Mouse (Mus musculus) midbrain, embryonic 14.5 days (tissue): ENCODE data around the gene Abl1. TPM values are rescaled to one million over a fixed set of nuclear protein-coding genes. Genes with fewer than 3 reads are reported as not detected.

Experiments
- ATAC-seq: fragments of 200-750 bp; cut with Nextera tagmentation; 2 replicates; pipeline ENCODE4 v1.8.0; 2017; ENCODE audit warnings: moderate number of reproducible peaks, moderate library complexity; ENCODE audit not compliant: low FRiP score, low TSS enrichment
- DNase-seq: peaks from one replicate; pipeline ENCODE4 v3.0.0-alpha.2; 2015
- H3K27ac ChIP-seq: fragments of 300-500 bp; sonication (generic); replicated peaks from 2 replicates; pipeline ENCODE4 v1.5.1; 2014; ENCODE audit warnings: mild to moderate bottlenecking, low read depth, low read length, moderate library complexity
- H3K27me3 ChIP-seq: fragments of 300-500 bp; sonication (generic); 2 replicates; pipeline ENCODE4 v1.6.1; 2014; ENCODE audit warnings: low read length, control low read depth, mixed read lengths; ENCODE audit not compliant: control insufficient read depth, insufficient read depth
- H3K36me3 ChIP-seq: fragments of 300-500 bp; sonication (generic); 2 replicates; pipeline ENCODE4 v1.6.1; 2014; ENCODE audit warnings: low read length, control low read depth; ENCODE audit not compliant: control insufficient read depth, insufficient read depth
- H3K4me1 ChIP-seq: fragments of 300-500 bp; sonication (generic); 2 replicates; pipeline ENCODE4 v1.6.1; 2014; ENCODE audit warnings: mild to moderate bottlenecking, antibody characterized with exemption, low read length, control low read depth; ENCODE audit not compliant: control insufficient read depth, insufficient read depth
- H3K4me2 ChIP-seq: fragments of 300-500 bp; sonication (generic); 2 replicates; pipeline ENCODE4 v1.6.1; 2014; ENCODE audit warnings: mild to moderate bottlenecking, low read length, moderate library complexity
- H3K4me3 ChIP-seq: fragments of 300-500 bp; sonication (generic); replicated peaks from 2 replicates; pipeline ENCODE4 v1.5.1; 2014; ENCODE audit warnings: low read depth, low read length
- H3K9ac ChIP-seq: fragments of 300-500 bp; sonication (generic); replicated peaks from 2 replicates; pipeline ENCODE4 v1.6.1; 2014; ENCODE audit warnings: mild to moderate bottlenecking, low read length, moderate library complexity
- H3K9me3 ChIP-seq: fragments of 300-500 bp; sonication (generic); 2 replicates; pipeline ENCODE4 v1.6.1; 2016; ENCODE audit warnings: low read length, control low read depth, mixed read lengths; ENCODE audit not compliant: control insufficient read depth
- WGBS: fragments of 180-500 bp; shearing (Covaris S2); extraction: QIAGEN DNeasy Blood & Tissue Kit; methylation state at CpG from one replicate; pipeline ENCODE4 v1.1.7; 2014; 5-methylcytosine and 5-hydroxymethylcytosine counted together
- polyA plus RNA-seq: library from polyadenylated mRNA; unstranded; fragments of >200 nt; fragmentation: Nextera tagmentation; extraction: Ambion mirVana; gene quantifications from 2 replicates; pipeline ENCODE4 v1.2.1, GENCODE M21; 2014

Gene Abl1
- polyA plus RNA-seq, 1 experiment from 2014 or later, result 27.6 TPM

DNA sequence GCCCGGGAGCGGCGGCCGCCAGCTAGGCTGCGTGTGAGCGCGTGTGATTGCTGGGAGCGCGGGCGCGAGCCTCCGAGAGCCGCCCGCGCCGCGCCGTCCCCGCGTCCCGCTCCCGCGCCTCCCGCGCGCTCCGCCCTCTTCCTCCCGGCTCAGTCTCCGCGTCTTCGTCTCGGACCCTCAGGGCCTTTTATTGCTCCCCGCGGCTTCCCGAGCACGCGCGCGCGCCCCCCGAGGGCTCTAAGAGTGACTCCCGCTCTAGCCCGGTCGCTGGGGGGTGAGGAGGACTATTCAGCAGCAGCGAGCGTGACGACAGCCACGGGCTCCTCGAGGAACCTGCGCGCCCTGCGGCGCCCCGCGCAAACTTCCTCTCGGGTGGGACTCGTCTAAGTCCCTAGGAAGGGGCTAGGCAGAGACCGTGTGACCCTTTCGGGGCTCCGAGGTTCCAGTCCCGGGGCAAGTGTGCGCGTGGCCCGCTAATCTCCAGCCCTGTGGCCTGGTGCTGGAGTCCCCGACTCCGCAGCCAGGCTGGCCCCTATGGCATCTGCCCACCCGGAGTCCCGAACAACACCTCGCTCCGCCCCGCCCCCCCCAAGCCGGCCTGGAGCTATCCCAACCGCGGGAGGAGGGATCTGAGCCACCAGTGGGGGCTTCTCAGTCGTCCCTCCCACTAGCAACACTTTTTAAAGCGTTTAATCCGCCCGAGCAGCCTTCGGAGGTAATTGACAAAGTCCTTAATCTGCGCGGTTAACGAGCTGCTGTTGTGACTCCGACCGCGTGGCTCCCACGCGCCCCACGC, 157.9 kb downstream of the Abl1 start, which contains the start of gene Fibcd1:
TSS of gene Fibcd1 (minus strand) at position 110 of the 796 bp plus-strand sequence.
- peak within 1 kb of the TSS; percentile 81 for H3K4me2 ChIP-seq
- WGBS, result under 1% methylated on average over 88 of the region's 88 CpGs
- H3K4me3 ChIP-seq, result peak within 1 kb of the TSS; percentile 47
- H3K27ac ChIP-seq, result no peak within 1 kb of the TSS
- peaks cover 21% of the 10 kb centered on the region for H3K4me1 ChIP-seq
- H3K9ac ChIP-seq, result peak within 1 kb of the TSS; percentile 56
- no peaks in the 10 kb centered on the region for H3K36me3 ChIP-seq
- no peaks in the 10 kb centered on the region for H3K9me3 ChIP-seq
- peaks cover 41% of the 10 kb centered on the region for H3K27me3 ChIP-seq
- ATAC-seq, result 0 out of 2 replicates have a peak, but pooled peaks have one; percentile 41
- DNase-seq, result peak; percentile 81

DNA sequence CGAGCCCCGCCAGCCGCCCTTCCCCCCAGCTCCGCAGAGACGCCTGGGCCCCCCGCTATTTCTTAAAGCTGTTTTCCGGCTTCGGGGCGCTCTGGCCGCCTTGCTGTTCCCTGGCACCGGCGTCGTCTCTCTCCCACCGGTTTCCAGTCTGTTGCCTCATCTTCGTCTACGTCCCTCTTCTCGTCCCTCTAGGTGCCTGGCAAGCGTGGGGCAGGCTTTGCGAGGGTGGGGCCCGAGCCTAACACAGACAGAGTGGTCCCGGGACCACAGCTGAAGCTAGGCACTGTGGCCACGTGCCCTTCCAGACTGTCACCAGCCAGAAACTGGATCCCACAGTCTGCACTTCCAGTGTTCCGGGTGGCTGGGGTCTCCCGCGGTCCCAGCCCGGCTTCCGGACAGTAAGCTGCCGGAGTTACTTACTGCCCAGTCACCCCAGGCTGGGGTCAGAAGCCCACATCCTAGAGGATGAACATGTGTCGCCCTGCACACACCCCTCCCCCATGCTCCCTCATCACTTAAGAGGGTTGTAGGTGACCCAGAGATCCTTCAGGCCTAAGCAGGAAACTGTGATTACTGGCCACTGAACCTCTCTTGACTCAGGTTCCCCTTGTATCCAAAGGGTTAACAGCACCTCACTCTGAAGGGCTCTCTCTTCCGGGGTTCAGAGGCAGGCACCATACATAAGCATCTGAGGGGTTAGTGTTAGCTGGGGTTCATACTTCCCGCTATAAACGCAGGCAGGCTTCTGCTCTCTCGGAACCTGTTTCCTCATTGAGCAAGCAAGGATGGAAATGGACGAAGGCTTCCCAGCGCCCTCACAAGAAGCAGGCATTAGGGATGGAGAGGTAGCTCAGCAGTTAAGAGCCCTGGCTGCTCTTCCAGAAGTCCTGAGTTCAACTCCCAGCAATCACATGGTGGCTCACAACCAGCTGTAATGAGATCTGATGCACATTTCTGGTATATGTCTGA, 158.8 kb downstream of the Abl1 start:
- no peak for ATAC-seq
- H3K9me3 ChIP-seq, result no peaks in the 10 kb centered on the region
- DNase-seq, result no peak
- no peaks in the 10 kb centered on the region for H3K36me3 ChIP-seq
- peak overlapping the region; percentile 81 for H3K4me2 ChIP-seq
- whole genome bisulfite sequencing, result 5% methylated on average over 35 of the region's 35 CpGs
- peaks cover 41% of the 10 kb centered on the region for H3K27me3 ChIP-seq
- H3K4me1 ChIP-seq, result peaks cover 21% of the 10 kb centered on the region
- H3K9ac ChIP-seq, result peak overlapping the region; percentile 56
- no peak overlapping the region for H3K27ac ChIP-seq
- peak overlapping the region; percentile 47 for H3K4me3 ChIP-seq

DNA sequence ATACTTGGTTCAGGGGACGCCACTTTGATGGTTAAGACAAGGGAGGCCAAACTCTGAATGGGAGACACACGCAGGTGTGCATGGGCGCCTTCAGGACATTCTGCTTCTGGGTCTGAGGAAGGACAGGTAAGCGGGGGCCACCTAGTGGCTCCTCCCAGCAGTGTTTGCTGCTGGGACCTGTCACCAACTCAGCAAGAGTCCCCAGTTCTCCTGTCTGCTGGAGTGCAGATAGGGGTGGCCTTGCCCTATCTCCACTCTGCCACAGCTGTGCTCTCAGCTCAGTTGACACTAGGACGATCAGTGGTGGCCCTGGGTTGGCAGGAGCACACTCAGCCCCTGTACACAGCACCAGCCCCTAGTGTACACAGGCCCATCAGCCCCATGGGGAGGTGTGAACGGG, 159.7 kb downstream of the Abl1 start:
- Histone ChIP-seq H3K27ac (no peak overlapping the region), H3K9ac (no peak overlapping the region), H3K4me3 (no peak overlapping the region), H3K36me3 (no peaks in the 10 kb centered on the region), H3K27me3 (peaks cover 41% of the 10 kb centered on the region), H3K4me1 (peaks cover 21% of the 10 kb centered on the region), H3K9me3 (no peaks in the 10 kb centered on the region), H3K4me2 (no peak overlapping the region)
- 24% methylated on average over 6 of the region's 6 CpGs for WGBS
- DNase-seq (peak; percentile 61), ATAC-seq (no peak)

DNA sequence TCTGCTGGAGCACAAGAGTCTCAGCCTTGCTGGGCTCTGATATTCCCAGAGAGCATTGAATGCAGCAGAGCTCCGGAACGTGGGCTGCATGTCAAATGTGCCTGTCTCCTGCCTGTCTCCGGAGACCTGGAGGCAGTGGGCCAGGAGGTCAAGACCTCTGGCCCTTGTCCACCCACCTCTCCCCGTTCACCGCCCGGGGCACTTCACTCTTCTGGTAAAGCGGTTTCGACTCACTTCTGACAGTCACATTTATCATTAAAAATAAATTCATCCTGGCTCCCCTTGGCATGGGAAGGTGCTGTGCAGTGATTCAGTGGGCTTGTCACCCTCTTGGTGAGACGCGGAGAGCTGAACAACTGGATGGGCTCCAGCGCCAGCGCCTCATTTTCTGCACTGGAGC, 162.0 kb downstream of the Abl1 start:
- H3K36me3 ChIP-seq, result no peaks in the 10 kb centered on the region
- H3K9me3 ChIP-seq, result no peaks in the 10 kb centered on the region

More for the DNA sequence above, 162.0 kb downstream of the Abl1 start:
- ATAC-seq, result no peak
- Histone ChIP-seq H3K4me2 (no peak overlapping the region), H3K27ac (no peak overlapping the region), H3K9ac (no peak overlapping the region), H3K27me3 (peaks cover 23% of the 10 kb centered on the region), H3K4me3 (no peak overlapping the region), H3K4me1 (peaks cover 18% of the 10 kb centered on the region; the same call in 1 of the 2 replicates)
- WGBS, result 33% methylated on average over 12 of the region's 12 CpGs
- no peak for DNase-seq

Other genes starting within 250 kb of the Abl1 start
- 7.4 and 8.5 TPM in 2 replicates for gene Ass1, start 218.2 kb upstream of the Abl1 start, polyA plus RNA-seq
- gene Fubp3, start 115.7 kb upstream of the Abl1 start, polyA plus RNA-seq, result 42.7 and 58.4 TPM in 2 replicates
- gene Prdm12, start 48.3 kb upstream of the Abl1 start, polyA plus RNA-seq, result 3.1 and 4.7 TPM in 2 replicates
- gene Exosc2, start 17.7 kb upstream of the Abl1 start, polyA plus RNA-seq, result 31.1 and 33.9 TPM in 2 replicates
- gene Qrfp, start 122.2 kb downstream of the Abl1 start, polyA plus RNA-seq, result 0.13 TPM in 1 of 2 replicates, not detected in the other
- gene Fibcd1, start 157.6 kb downstream of the Abl1 start, polyA plus RNA-seq, result 14.8 and 18.8 TPM in 2 replicates
- 1.1 and 6.6 TPM in 2 replicates for gene Lamc3, start 198.9 kb downstream of the Abl1 start, polyA plus RNA-seq